Mouse (Mus musculus) stomach, embryonic 16.5 days (tissue): ENCODE results near the gene Esrp2. TPM values are rescaled to one million over a fixed set of nuclear protein-coding genes. Genes with fewer than 3 reads are reported as not detected.

Experiments used
- ATAC-seq: fragments of 200-750 bp; cut with Nextera tagmentation; 2 replicates; pipeline ENCODE4 v1.8.0; 2017; ENCODE audit warnings: moderate number of reproducible peaks, moderate TSS enrichment; ENCODE audit not compliant: insufficient read depth, low FRiP score
- H3K27ac ChIP-seq: fragments of 300-500 bp; sonication (generic); 2 replicates; pipeline ENCODE4 v1.5.1; 2014; ENCODE audit warnings: low read length
- H3K27me3 ChIP-seq: fragments of 300-500 bp; sonication (generic); 2 replicates; pipeline ENCODE4 v1.6.1; 2014; ENCODE audit warnings: low read length, control low read depth, mixed read lengths; ENCODE audit not compliant: control insufficient read depth, insufficient read depth
- H3K36me3 ChIP-seq: fragments of 300-500 bp; sonication (generic); 2 replicates; pipeline ENCODE4 v1.6.1; 2014; ENCODE audit warnings: low read length; ENCODE audit not compliant: control insufficient read depth, insufficient read depth
- H3K4me1 ChIP-seq: fragments of 300-500 bp; sonication (generic); 2 replicates; pipeline ENCODE4 v1.6.1; 2014; ENCODE audit warnings: low read length, control low read depth, mixed read lengths; ENCODE audit not compliant: control insufficient read depth, insufficient read depth
- H3K4me2 ChIP-seq: fragments of 300-500 bp; sonication (generic); 2 replicates; pipeline ENCODE4 v1.6.1; 2014; ENCODE audit warnings: low read depth, low read length, mixed read lengths
- H3K4me3 ChIP-seq: fragments of 300-500 bp; sonication (generic); replicated peaks from 2 replicates; pipeline ENCODE4 v1.5.1; 2014; ENCODE audit warnings: mild to moderate bottlenecking, low read length
- H3K9ac ChIP-seq: fragments of 300-500 bp; sonication (generic); 2 replicates; pipeline ENCODE4 v1.6.1; 2014; ENCODE audit warnings: low read length
- H3K9me3 ChIP-seq: fragments of 300-500 bp; sonication (generic); replicated peaks from 2 replicates; pipeline ENCODE4 v1.6.1; 2016; ENCODE audit warnings: low read length, control low read depth; ENCODE audit not compliant: control insufficient read depth
- WGBS: fragments of 180-500 bp; shearing (Covaris S2); extraction: QIAGEN DNeasy Blood & Tissue Kit; methylation state at CpG from one replicate; pipeline ENCODE4 v1.1.7; 2014; 5-methylcytosine and 5-hydroxymethylcytosine counted together
- polyA plus RNA-seq: library from polyadenylated mRNA; unstranded; fragments of >200 nt; fragmentation: Nextera tagmentation; extraction: Ambion mirVana; gene quantifications from 2 replicates; pipeline ENCODE4 v1.2.1, GENCODE M21; 2015

The Esrp2 gene
- polyA plus RNA-seq, 1 experiment from 2014 or later = 62.6 TPM

DNA sequence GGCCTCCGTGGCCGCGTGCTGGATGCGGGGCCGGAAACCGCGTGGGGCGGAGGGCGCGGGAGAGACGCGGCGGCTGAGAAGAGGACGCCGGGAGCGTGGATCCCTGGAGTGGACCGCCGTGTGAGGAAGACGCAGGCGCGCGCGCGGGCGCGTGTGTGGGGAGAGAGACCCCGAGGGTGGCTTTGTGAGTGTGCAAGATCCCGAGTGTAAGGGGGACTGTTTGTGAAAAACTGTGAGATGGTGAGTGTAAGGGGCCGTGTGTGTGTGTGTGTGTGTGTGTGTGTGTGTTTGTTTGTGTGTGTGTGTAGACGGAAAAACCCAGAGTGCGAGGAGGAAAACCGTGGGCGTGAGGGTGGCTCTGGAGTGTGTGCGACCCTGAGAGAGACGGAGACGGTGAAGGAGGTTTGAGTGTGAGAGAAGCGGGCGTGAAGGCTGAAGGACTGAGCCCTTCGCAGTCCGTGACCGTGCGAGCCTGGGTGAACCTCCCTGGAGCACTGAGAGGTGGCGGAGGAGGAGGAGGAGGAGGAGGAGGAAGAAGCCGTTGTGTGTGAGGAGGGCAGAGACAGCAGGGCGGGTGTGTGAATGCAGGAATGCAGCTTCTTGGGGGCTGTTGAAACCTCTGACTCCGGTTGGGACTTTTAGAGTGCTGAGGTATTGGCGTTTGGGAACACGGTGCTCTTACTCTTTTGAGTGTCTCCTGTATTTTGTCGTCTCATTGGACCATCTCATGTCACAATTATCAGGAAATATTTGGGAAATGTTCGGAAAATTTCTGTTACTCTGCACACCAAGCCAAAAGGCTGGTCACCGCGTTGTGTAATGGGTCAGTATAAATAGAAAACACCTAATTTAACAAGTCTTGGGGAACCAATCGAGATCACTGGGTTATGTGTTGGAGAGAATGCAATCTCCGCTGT lies 32.5 kb upstream of the Esrp2 start:
- WGBS = under 1% methylated on average over 54 of the region's 54 CpGs
- H3K4me1 ChIP-seq = peaks cover 3% of the 10 kb centered on the region; the same call in 1 of the 2 replicates
- peak overlapping the region; percentile 81 for H3K4me3 ChIP-seq
- peak overlapping the region; percentile 98 for H3K4me2 ChIP-seq
- H3K36me3 ChIP-seq = 0 out of 2 replicates have a peak, but pooled peaks cover under 1% of the 10 kb centered on the region
- no peaks in the 10 kb centered on the region for H3K9me3 ChIP-seq
- H3K9ac ChIP-seq = peak overlapping the region; percentile 86
- no peaks in the 10 kb centered on the region for H3K27me3 ChIP-seq
- H3K27ac ChIP-seq = peak overlapping the region; percentile 58
- peak; percentile 75; the same call in 1 of the 2 replicates for ATAC-seq

DNA sequence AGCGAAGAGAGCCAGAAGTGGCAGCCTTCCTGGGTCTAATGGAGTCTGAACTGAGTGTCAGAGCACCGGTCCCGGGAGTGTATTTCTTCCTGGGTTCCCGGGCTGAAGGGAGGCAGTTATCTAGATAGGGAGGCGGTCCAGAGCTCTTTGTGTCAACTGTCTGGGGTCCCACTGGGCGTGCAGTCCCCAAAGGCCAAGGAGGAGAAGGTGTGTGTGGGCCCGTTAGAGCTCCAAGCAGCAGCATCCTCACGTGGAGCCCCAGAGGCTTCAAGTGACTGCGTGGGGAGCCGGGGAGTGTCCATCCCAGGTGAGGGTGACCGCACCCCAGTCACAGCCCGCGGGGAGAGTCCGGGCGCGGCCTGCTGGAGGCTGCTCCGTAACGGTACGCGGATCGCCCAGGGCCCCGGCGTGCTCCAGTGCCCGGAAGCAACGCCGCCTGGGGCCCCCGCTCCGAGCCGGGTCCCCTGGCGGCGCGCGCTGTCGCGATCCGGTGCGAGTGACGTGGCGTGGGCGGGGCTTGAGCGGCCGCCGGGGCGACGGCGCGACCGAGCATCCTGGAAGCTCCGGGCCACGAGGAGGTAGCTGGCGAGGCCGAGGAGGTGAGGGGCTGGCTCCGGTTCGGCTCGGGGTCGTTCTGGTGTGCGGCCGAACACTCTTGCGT lies 31.7 kb upstream of the Esrp2 start, which contains the start of gene Slc7a6:
Gene Slc7a6, plus strand, starts transcription at position 502 of the 661 bp plus-strand sequence.
- peak within 1 kb of the TSS; percentile 86 for H3K9ac ChIP-seq
- H3K4me1 ChIP-seq = peaks cover 3% of the 10 kb centered on the region; the same call in 1 of the 2 replicates
- WGBS = under 1% methylated on average over 59 of the region's 59 CpGs
- H3K4me2 ChIP-seq = peak within 1 kb of the TSS; percentile 98
- no peaks in the 10 kb centered on the region for H3K9me3 ChIP-seq
- no peaks in the 10 kb centered on the region for H3K27me3 ChIP-seq
- H3K27ac ChIP-seq = peak within 1 kb of the TSS; percentile 58
- H3K4me3 ChIP-seq = peak within 1 kb of the TSS; percentile 81
- H3K36me3 ChIP-seq = peaks cover 6% of the 10 kb centered on the region; the same call in 1 of the 2 replicates
- ATAC-seq = peak; percentile 84

DNA sequence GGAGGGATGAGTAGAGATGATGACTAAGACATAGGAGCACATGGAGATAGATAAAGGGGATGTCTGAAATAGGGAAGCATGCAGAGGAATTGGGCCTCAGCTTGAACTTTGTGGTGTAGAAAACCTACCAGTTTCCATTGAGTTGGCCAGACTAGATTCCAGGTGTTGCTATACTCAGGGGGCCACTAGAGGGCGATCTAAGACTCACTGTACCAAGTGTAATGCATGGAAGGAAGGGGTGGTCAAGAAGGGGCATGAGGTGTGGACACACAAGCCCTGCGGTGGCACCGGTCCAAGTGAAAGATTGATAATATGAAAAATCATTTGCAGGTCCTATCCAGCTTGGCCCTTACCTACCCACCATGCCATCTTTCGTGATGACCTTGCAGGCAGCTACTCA lies 28.7 kb upstream of the Esrp2 start:
- Histone ChIP-seq H3K4me2 (no peak overlapping the region), H3K27me3 (no peaks in the 10 kb centered on the region), H3K27ac (no peak overlapping the region), H3K36me3 (peaks cover 11% of the 10 kb centered on the region), H3K4me3 (no peak overlapping the region), H3K9me3 (no peaks in the 10 kb centered on the region), H3K9ac (no peak overlapping the region), H3K4me1 (peaks cover 3% of the 10 kb centered on the region; the same call in 1 of the 2 replicates)
- ATAC-seq = no peak
- 45% methylated on average over 4 of the region's 4 CpGs for whole genome bisulfite sequencing

DNA sequence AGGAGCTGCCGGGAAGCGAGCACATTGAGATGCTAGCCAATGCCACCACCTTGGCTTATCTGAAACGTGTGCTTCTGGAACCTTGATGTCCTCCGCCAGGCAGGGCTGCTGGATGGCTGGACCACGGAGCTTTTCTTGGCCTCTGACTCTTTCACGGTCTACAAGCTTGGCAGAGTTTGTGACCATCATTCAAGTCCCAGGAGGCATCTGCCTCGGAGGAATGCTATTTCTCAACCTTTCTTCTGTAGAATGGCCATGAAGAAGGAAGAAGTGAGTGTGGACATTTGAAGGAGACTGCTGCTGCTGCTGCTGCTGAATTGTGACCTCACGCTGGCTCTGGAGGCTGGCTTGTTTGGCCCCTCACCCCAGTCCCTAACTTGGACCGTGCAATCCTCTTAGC lies 26.5 kb upstream of the Esrp2 start:
- WGBS = 89% methylated on average over 9 of the region's 9 CpGs
- Histone ChIP-seq H3K4me3 (no peak overlapping the region), H3K4me1 (no peaks in the 10 kb centered on the region), H3K9ac (no peak overlapping the region), H3K27me3 (no peaks in the 10 kb centered on the region), H3K9me3 (no peaks in the 10 kb centered on the region), H3K36me3 (peaks cover 11% of the 10 kb centered on the region), H3K4me2 (no peak overlapping the region), H3K27ac (no peak overlapping the region)
- no peak for ATAC-seq

DNA sequence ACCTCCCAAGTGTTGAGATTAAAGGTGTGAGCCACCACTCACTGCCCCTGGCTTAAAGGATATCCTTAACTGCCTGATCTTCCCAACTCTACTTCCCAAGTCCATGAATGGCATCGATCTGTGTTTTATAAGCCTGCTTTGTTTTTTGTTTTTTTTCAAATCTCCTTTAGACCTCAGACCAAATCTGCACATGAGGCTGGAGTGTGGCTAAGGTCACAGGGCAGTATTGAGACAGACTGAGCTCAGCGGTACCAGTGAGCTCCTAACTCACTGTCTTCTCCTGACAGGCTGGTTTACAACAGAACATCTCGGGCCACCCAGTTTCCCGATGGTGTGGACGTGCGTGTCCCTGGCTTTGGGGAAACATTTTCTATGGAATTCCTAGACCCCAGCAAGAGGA lies 23.1 kb upstream of the Esrp2 start:
- Histone ChIP-seq H3K9ac (no peak overlapping the region), H3K36me3 (peaks cover 11% of the 10 kb centered on the region), H3K4me2 (no peak overlapping the region), H3K27ac (no peak overlapping the region), H3K4me3 (no peak overlapping the region), H3K9me3 (no peaks in the 10 kb centered on the region), H3K4me1 (no peaks in the 10 kb centered on the region), H3K27me3 (no peaks in the 10 kb centered on the region)
- 89% methylated on average over 6 of the region's 6 CpGs for WGBS
- no peak for ATAC-seq

DNA sequence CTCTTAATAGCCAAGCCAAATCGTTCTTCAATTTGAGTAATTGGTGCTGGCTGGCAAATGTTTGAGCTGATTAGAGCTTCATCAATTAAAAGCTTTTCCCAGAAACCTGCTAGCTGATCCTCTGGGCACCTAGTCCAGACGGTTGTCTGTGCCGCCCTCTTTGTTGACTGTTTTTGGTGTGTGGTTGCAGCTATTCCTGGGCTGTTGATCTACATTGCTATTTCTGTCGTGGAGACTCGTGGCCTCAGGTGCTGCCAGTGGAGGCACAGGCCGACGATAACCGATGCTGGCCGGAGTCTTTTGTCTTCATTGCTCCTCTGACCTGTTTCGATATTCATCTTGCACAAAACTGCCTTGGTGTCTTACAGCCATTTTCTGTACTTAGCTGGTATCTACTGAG lies 21.6 kb upstream of the Esrp2 start:
- Histone ChIP-seq H3K36me3 (peaks cover 4% of the 10 kb centered on the region), H3K27me3 (no peaks in the 10 kb centered on the region), H3K4me3 (no peak overlapping the region), H3K4me2 (no peak overlapping the region), H3K9ac (no peak overlapping the region), H3K27ac (no peak overlapping the region), H3K4me1 (no peaks in the 10 kb centered on the region), H3K9me3 (no peaks in the 10 kb centered on the region)
- WGBS = 88% methylated on average over 10 of the region's 10 CpGs
- ATAC-seq = no peak

DNA sequence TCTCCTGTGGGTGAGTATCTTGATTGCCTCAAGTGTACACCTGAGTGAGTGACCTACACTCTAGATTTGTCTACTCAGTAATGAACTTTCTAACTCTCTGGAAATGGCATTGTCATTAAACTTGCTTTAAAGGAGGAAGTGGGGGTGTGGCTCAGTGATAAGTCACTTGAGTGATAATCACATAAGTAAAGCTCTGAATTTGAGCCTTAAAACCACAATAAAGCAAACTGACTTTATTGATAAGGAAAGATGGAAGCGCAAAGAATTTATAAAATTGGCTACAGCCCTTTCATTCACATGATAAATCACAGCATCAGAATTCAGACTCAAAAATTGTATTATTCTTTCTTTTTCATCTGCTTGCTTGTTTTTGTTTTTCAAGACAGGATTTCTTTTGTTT lies 20.6 kb upstream of the Esrp2 start:
- ATAC-seq = no peak
- no peak overlapping the region for H3K4me2 ChIP-seq
- 76% methylated on average over 1 of the region's 1 CpGs for WGBS
- no peak overlapping the region for H3K9ac ChIP-seq
- H3K27ac ChIP-seq = no peak overlapping the region
- H3K27me3 ChIP-seq = no peaks in the 10 kb centered on the region
- H3K4me1 ChIP-seq = no peaks in the 10 kb centered on the region
- H3K9me3 ChIP-seq = no peaks in the 10 kb centered on the region
- peaks cover 4% of the 10 kb centered on the region for H3K36me3 ChIP-seq
- no peak overlapping the region for H3K4me3 ChIP-seq

DNA sequence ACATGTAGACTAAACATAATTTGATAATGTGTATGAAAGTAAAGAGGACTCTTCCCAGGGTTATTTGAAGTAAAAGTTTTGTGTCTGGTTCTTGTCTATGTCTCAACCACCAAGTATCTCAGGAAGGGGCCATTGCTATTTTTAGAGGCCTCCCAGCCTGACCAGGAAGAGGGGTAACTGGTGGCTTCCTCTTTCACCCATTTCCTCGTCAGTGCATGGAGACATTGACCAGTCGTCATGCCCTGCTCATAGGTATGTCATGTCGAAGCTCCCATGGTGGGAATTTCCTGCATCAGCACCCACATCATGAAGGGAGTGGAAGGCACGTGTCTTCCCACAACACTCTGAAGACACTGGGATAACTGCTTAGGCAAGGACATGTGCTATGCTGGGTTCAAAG lies 16.1 kb upstream of the Esrp2 start:
- Histone ChIP-seq H3K4me2 (no peak overlapping the region), H3K4me3 (no peak overlapping the region), H3K9me3 (no peaks in the 10 kb centered on the region), H3K27ac (no peak overlapping the region), H3K4me1 (peaks cover 8% of the 10 kb centered on the region), H3K27me3 (no peaks in the 10 kb centered on the region), H3K9ac (no peak overlapping the region), H3K36me3 (no peaks in the 10 kb centered on the region; the same call in 1 of the 2 replicates)
- WGBS = 73% methylated on average over 4 of the region's 4 CpGs
- no peak for ATAC-seq

DNA sequence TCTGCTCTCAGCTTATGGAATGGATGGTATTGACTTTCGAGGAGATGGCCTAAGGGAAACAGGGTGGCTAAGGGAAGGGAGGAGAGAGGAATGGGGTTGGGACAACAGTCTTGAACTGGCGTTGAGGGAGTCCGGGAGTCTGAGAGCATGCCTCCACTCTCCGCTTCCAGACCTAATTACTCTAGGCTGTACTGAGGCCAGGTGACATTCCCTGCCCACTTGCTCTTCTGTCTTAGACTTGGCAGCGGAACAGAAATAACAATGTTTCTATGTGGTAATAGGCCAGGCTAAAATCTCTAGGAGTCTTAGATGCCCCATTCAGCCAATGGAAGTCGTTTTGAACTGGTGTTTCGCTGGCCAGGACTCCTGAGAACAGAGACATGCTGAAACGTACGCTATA lies 14.3 kb upstream of the Esrp2 start:
- Histone ChIP-seq H3K4me1 (peaks cover 8% of the 10 kb centered on the region), H3K36me3 (no peaks in the 10 kb centered on the region; the same call in 1 of the 2 replicates), H3K9me3 (no peaks in the 10 kb centered on the region), H3K27me3 (no peaks in the 10 kb centered on the region), H3K27ac (no peak overlapping the region), H3K4me2 (peak overlapping the region; percentile 69), H3K4me3 (peak overlapping the region; percentile 67), H3K9ac (peak overlapping the region; percentile 76)
- WGBS = 68% methylated on average over 9 of the region's 9 CpGs
- no peak for ATAC-seq
